Mouse (Mus musculus): ENCODE measurements around the gene Sugp1. TPM values are rescaled to one million over a fixed set of nuclear protein-coding genes. Genes with fewer than 3 reads are reported as not detected.

Gene Sugp1
- polyA plus RNA-seq, 1 experiment from 2014 or later, result 26.1 TPM

DNA sequence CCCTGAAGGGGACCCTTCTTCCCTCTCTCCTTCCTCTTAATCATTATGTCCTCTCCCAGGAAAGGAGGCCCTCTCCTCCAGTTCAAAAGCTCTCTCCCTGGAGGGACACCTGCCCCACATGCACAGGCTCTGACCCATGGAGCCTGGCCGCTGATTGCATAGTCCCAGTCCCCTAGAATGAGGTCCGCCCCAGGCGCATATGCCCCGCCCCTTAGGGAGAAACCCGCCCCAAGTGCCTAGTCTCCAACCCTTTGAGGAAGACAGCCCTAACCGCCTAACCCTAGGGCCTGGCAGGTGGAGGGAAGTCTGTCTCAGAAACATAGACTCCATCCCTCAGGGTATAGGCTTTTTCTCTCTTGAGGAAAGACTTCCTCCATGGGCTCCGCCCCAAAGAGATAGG is 44.6 kb downstream of the Sugp1 start:
- H3K9ac ChIP-seq (ENCODE audit: low read depth, low read length), result no peak overlapping the region
- H3K4me1 ChIP-seq (ENCODE audit: control insufficient read depth, insufficient read depth, low read length), result peaks cover 13% of the 10 kb centered on the region
- WGBS (ENCODE audit: insufficient replicate concordance), result 7% methylated on average over 7 of the region's 7 CpGs
- no peaks in the 10 kb centered on the region for H3K9me3 ChIP-seq (replicated peaks; ENCODE audit: control insufficient read depth, low read length)
- H3K4me3 ChIP-seq (ENCODE audit: low read depth, low read length), result no peak overlapping the region
- H3K36me3 ChIP-seq (ENCODE audit: control insufficient read depth, insufficient read depth, low read length), result no peaks in the 10 kb centered on the region
- no peak overlapping the region for H3K27ac ChIP-seq (ENCODE audit: low read depth, low read length)
- peaks cover 94% of the 10 kb centered on the region for H3K27me3 ChIP-seq (ENCODE audit: control insufficient read depth, insufficient read depth, low read length)
- no peak overlapping the region for H3K4me2 ChIP-seq
- no peak for ATAC-seq (replicated peaks; ENCODE audit: insufficient number of reproducible peaks, low FRiP score, low TSS enrichment)

DNA sequence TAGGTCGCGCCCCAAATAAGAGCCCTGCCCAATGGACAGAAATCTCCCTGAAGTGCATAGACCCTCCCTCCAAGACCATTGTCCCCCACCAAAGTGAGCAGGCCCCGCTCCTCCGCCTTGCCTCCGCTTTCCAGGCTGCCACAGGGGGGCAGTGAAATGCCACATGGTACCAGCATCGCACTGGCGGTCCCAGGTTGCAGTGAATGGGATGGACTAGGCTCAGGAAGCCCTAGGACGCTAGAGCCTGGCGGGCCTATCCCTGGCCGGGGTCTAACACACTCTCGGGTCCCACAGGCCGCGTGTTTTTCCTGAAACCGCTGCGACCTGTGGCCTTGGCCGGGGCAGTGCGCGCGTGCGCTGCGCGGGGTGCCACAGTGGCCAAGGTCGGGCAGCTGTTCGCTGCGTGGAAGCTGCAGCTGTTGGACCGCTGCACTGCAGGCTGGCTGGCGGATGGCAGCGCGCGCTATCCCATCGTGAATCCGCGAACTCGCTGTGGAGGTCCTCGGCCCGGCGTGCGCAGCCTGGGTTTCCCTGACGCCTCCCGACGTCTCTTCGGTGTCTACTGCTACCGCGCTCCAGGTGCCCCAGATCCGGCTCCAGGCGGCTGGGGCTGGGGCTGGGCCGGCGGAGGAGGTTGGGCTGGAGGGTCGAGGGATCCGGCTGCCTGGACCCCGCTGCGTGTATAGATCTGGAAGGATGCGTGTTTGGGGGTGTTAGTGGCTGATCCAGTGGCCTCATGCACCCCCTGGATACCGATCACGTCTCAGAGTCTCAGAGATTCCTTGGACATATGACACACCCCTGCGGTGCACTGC is 45.4 kb downstream of the Sugp1 start:
- H3K4me3 ChIP-seq (ENCODE audit: low read depth, low read length), result peak overlapping the region; percentile 35
- H3K9me3 ChIP-seq (replicated peaks; ENCODE audit: control insufficient read depth, low read length), result no peaks in the 10 kb centered on the region
- peaks cover 13% of the 10 kb centered on the region for H3K4me1 ChIP-seq (ENCODE audit: control insufficient read depth, insufficient read depth, low read length)
- 5% methylated on average over 56 of the region's 56 CpGs for WGBS (ENCODE audit: insufficient replicate concordance)
- H3K27me3 ChIP-seq (ENCODE audit: control insufficient read depth, insufficient read depth, low read length), result peaks cover 89% of the 10 kb centered on the region
- H3K4me2 ChIP-seq, result peak overlapping the region; percentile 73
- no peak for ATAC-seq (replicated peaks; ENCODE audit: insufficient number of reproducible peaks, low FRiP score, low TSS enrichment)
- H3K36me3 ChIP-seq (ENCODE audit: control insufficient read depth, insufficient read depth, low read length), result no peaks in the 10 kb centered on the region
- no peak overlapping the region; the same call in 1 of the 2 replicates for H3K9ac ChIP-seq (ENCODE audit: low read depth, low read length)
- H3K27ac ChIP-seq (ENCODE audit: low read depth, low read length), result no peak overlapping the region

DNA sequence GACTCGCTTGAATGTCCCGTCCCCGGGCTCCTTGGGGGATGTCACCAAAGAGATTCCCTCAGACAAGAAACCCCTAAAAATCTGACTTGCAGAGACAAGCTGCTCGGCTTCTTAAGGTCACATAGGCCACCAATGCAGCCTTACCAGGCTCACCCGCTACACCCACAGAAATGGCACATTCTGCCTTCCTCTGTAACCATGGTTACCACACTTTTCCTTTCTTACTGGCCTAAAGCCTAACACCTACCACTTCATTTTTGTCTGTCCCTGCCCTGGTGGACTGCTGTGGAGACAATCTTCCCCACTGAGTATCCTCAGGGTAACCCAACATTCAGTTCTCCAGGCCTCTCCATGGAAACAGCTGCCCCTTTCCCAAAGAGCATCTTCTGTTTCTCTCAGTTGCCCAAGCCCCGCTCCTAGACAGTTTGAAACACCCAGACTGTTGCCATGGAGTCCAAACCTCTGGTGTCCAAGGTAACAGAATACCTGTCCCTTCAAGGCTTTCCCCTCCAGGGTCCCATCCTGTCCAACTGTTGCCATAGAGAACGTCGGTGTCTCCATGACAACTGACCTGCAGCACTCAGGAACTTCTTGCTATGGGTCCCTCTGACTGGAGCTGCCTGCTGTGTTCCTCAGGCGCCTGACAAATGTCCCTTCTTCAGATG is 46.8 kb downstream of the Sugp1 start:
- no peak overlapping the region for H3K4me2 ChIP-seq
- H3K9ac ChIP-seq (ENCODE audit: low read depth, low read length), result no peak overlapping the region
- H3K27me3 ChIP-seq (ENCODE audit: control insufficient read depth, insufficient read depth, low read length), result peaks cover 75% of the 10 kb centered on the region
- no peak overlapping the region for H3K27ac ChIP-seq (ENCODE audit: low read depth, low read length)
- peaks cover 7% of the 10 kb centered on the region for H3K4me1 ChIP-seq (ENCODE audit: control insufficient read depth, insufficient read depth, low read length)
- H3K4me3 ChIP-seq (ENCODE audit: low read depth, low read length), result no peak overlapping the region
- 63% methylated on average over 9 of the region's 9 CpGs for WGBS (ENCODE audit: insufficient replicate concordance)
- H3K36me3 ChIP-seq (ENCODE audit: control insufficient read depth, insufficient read depth, low read length), result no peaks in the 10 kb centered on the region
- ATAC-seq (replicated peaks; ENCODE audit: insufficient number of reproducible peaks, low FRiP score, low TSS enrichment), result no peak
- no peaks in the 10 kb centered on the region for H3K9me3 ChIP-seq (replicated peaks; ENCODE audit: control insufficient read depth, low read length)

DNA sequence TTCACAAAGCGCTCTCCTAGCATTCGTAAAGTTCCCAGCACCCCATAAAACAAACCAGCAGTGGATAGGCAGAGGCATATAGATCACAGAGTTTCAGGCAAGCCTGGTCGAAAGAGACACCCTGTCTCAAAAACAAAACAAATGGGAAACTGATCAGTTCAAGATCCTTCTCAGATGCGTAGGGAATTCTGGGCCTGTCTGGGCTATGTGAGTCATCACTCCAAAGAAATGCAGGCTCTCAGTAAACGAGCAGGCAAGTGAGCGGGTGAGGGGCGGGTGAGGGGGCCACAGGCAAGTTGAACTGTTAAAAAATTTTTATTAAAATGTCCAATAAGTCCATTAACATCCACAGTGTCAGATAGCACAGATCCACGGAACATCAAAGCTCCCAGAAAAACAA is 50.2 kb downstream of the Sugp1 start:
- peaks cover 49% of the 10 kb centered on the region for H3K27me3 ChIP-seq (ENCODE audit: control insufficient read depth, insufficient read depth, low read length)
- H3K9ac ChIP-seq (ENCODE audit: low read depth, low read length), result no peak overlapping the region
- peaks cover 4% of the 10 kb centered on the region for H3K4me1 ChIP-seq (ENCODE audit: control insufficient read depth, insufficient read depth, low read length)
- H3K27ac ChIP-seq (ENCODE audit: low read depth, low read length), result no peak overlapping the region
- H3K4me3 ChIP-seq (ENCODE audit: low read depth, low read length), result no peak overlapping the region
- 49% methylated on average over 8 of the region's 8 CpGs for WGBS (ENCODE audit: insufficient replicate concordance)
- no peak for ATAC-seq (replicated peaks; ENCODE audit: insufficient number of reproducible peaks, low FRiP score, low TSS enrichment)
- H3K4me2 ChIP-seq, result no peak overlapping the region
- no peaks in the 10 kb centered on the region for H3K9me3 ChIP-seq (replicated peaks; ENCODE audit: control insufficient read depth, low read length)
- H3K36me3 ChIP-seq (ENCODE audit: control insufficient read depth, insufficient read depth, low read length), result no peaks in the 10 kb centered on the region

DNA sequence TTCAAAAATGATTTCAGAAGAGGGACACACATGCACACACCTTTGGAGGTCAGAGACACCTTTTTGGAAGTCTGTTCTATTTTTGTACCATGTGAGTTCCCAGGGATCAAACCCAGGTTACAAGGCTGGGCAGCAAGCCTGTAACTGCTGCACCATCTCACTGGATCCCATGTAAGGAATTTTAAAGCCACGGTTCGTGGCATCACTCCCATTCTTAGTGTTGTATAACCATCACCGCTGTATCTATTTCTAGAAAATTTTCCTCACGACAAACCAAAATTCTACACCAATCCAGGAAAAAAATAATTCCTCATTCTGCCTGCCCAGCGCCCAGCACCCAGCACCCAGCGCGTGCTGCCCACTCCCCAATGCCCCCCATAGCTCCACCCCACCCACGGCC is 56.7 kb downstream of the Sugp1 start:
- WGBS (ENCODE audit: insufficient replicate concordance), result 70% methylated on average over 8 of the region's 8 CpGs
- Histone ChIP-seq H3K9ac (ENCODE audit: low read depth, low read length) (no peak overlapping the region), H3K4me3 (ENCODE audit: low read depth, low read length) (no peak overlapping the region), H3K27me3 (ENCODE audit: control insufficient read depth, insufficient read depth, low read length) (peaks cover 8% of the 10 kb centered on the region; the same call in 1 of the 2 replicates), H3K36me3 (ENCODE audit: control insufficient read depth, insufficient read depth, low read length) (no peaks in the 10 kb centered on the region), H3K9me3 (replicated peaks; ENCODE audit: control insufficient read depth, low read length) (no peaks in the 10 kb centered on the region), H3K27ac (ENCODE audit: low read depth, low read length) (no peak overlapping the region), H3K4me2 (no peak overlapping the region), H3K4me1 (ENCODE audit: control insufficient read depth, insufficient read depth, low read length) (no peaks in the 10 kb centered on the region)
- no peak for ATAC-seq (replicated peaks; ENCODE audit: insufficient number of reproducible peaks, low FRiP score, low TSS enrichment)

DNA sequence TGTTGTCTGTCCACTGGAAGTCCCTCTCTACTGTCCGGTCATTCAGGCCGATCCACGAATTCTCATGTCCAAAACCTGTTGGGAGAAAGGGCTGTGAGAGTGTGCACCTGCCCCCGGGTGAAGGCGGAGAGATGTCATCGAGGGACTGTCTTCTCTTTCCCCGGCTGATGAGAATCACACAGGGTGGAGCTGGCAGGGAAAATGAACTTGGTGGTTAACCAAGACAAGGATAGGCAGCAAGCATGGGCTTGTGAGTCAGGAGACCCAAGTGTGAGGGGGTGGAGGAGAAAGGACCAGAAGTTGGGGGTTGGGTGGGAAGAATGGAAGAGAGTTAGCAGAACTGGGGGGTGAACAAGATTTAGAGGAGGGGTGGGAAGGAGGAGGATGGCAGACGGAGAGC is 57.6 kb downstream of the Sugp1 start:
- Histone ChIP-seq H3K4me2 (no peak overlapping the region), H3K27me3 (ENCODE audit: control insufficient read depth, insufficient read depth, low read length) (peaks cover 10% of the 10 kb centered on the region; the same call in 1 of the 2 replicates), H3K9me3 (replicated peaks; ENCODE audit: control insufficient read depth, low read length) (no peaks in the 10 kb centered on the region), H3K4me3 (ENCODE audit: low read depth, low read length) (no peak overlapping the region), H3K27ac (ENCODE audit: low read depth, low read length) (no peak overlapping the region), H3K9ac (ENCODE audit: low read depth, low read length) (no peak overlapping the region), H3K4me1 (ENCODE audit: control insufficient read depth, insufficient read depth, low read length) (no peaks in the 10 kb centered on the region), H3K36me3 (ENCODE audit: control insufficient read depth, insufficient read depth, low read length) (no peaks in the 10 kb centered on the region)
- 76% methylated on average over 8 of the region's 8 CpGs for WGBS (ENCODE audit: insufficient replicate concordance)
- ATAC-seq (replicated peaks; ENCODE audit: insufficient number of reproducible peaks, low FRiP score, low TSS enrichment), result no peak

DNA sequence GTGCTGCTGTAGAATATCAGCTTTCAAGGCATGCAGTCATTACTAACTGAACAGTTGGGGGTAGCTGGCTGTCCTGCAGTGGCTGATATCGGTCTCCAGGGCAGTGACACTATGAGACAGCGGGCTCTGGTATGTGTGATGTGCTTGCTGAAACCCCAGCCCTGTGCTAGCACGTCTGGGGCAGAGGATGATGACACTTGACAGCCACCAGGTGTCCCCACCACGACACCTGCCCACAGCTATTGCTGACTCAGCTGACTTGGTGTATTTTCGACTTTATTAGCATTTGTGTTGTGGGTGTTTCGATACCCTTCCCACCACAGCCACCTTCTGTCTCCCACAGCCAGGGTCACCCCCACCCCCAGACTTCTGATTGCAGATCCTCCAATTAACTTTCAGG is 61.9 kb downstream of the Sugp1 start:
- H3K27ac ChIP-seq (ENCODE audit: low read depth, low read length), result no peak overlapping the region
- H3K4me3 ChIP-seq (ENCODE audit: low read depth, low read length), result no peak overlapping the region
- H3K36me3 ChIP-seq (ENCODE audit: control insufficient read depth, insufficient read depth, low read length), result no peaks in the 10 kb centered on the region
- ATAC-seq (replicated peaks; ENCODE audit: insufficient number of reproducible peaks, low FRiP score, low TSS enrichment), result no peak
- H3K9ac ChIP-seq (ENCODE audit: low read depth, low read length), result no peak overlapping the region
- peaks cover 29% of the 10 kb centered on the region for H3K27me3 ChIP-seq (ENCODE audit: control insufficient read depth, insufficient read depth, low read length)
- no peaks in the 10 kb centered on the region for H3K9me3 ChIP-seq (replicated peaks; ENCODE audit: control insufficient read depth, low read length)
- no peaks in the 10 kb centered on the region for H3K4me1 ChIP-seq (ENCODE audit: control insufficient read depth, insufficient read depth, low read length)
- 15% methylated on average over 6 of the region's 6 CpGs for WGBS (ENCODE audit: insufficient replicate concordance)
- no peak overlapping the region for H3K4me2 ChIP-seq

DNA sequence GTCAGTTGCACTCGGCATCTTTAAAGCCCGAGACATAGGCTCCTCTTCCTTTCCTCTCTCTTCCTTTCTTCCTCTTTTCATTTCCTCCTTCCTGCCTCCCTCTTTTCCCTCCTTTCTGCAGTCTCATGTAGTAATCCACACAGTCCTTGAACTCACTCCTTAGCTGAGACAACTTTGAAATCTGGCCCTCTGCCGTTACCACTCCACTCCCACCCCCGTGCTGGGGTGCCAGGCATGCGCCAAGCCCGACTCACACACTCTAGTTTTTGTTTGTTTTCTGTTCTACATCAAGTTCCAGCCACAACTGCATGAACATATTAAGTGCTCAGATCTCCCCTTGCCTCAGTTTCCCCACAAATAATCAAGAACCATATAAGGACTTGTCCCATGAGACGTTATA is 62.3 kb downstream of the Sugp1 start:
- Histone ChIP-seq H3K9ac (ENCODE audit: low read depth, low read length) (no peak overlapping the region), H3K27me3 (ENCODE audit: control insufficient read depth, insufficient read depth, low read length) (peaks cover 33% of the 10 kb centered on the region), H3K27ac (ENCODE audit: low read depth, low read length) (no peak overlapping the region), H3K4me2 (no peak overlapping the region), H3K36me3 (ENCODE audit: control insufficient read depth, insufficient read depth, low read length) (no peaks in the 10 kb centered on the region), H3K9me3 (replicated peaks; ENCODE audit: control insufficient read depth, low read length) (no peaks in the 10 kb centered on the region), H3K4me1 (ENCODE audit: control insufficient read depth, insufficient read depth, low read length) (no peaks in the 10 kb centered on the region), H3K4me3 (ENCODE audit: low read depth, low read length) (no peak overlapping the region)
- 71% methylated on average over 7 of the region's 7 CpGs for WGBS (ENCODE audit: insufficient replicate concordance)
- no peak for ATAC-seq (replicated peaks; ENCODE audit: insufficient number of reproducible peaks, low FRiP score, low TSS enrichment)

All from heart, embryonic 11.5 days (tissue).